Mouse (Mus musculus) stomach, embryonic 14.5 days (tissue): ENCODE measurements around the gene Trmo. TPM values are rescaled to one million over a fixed set of nuclear protein-coding genes. Genes with fewer than 3 reads are reported as not detected.

Experiments
- ATAC-seq: fragments of 200-750 bp; cut with Nextera tagmentation; 2 replicates; pipeline ENCODE4 v1.8.0; 2017; ENCODE audit warnings: low read depth, moderate TSS enrichment; ENCODE audit not compliant: insufficient number of reproducible peaks, insufficient read depth, low FRiP score
- H3K27ac ChIP-seq: fragments of 300-500 bp; sonication (generic); 2 replicates; pipeline ENCODE4 v1.5.1; 2014; ENCODE audit warnings: mild to moderate bottlenecking, low read length, moderate library complexity, mixed read lengths
- H3K27me3 ChIP-seq: fragments of 300-500 bp; sonication (generic); 2 replicates; pipeline ENCODE4 v1.6.1; 2014; ENCODE audit warnings: low read length, control low read depth, mixed read lengths; ENCODE audit not compliant: control insufficient read depth, insufficient read depth
- H3K36me3 ChIP-seq: fragments of 300-500 bp; sonication (generic); 2 replicates; pipeline ENCODE4 v1.6.1; 2014; ENCODE audit warnings: mild to moderate bottlenecking, control low read depth, low read length, moderate library complexity, mixed read lengths; ENCODE audit not compliant: control insufficient read depth, insufficient read depth
- H3K4me1 ChIP-seq: fragments of 300-500 bp; sonication (generic); 2 replicates; pipeline ENCODE4 v1.6.1; 2014; ENCODE audit warnings: low read length, control low read depth, mixed read lengths; ENCODE audit not compliant: control insufficient read depth, insufficient read depth
- H3K4me2 ChIP-seq: fragments of 300-500 bp; sonication (generic); replicated peaks from 2 replicates; pipeline ENCODE4 v1.6.1; 2014; ENCODE audit warnings: low read depth, low read length, control low read depth
- H3K4me3 ChIP-seq: fragments of 300-500 bp; sonication (generic); 2 replicates; pipeline ENCODE4 v1.5.1; 2014; ENCODE audit warnings: low read depth, low read length, control low read depth
- H3K9ac ChIP-seq: fragments of 300-500 bp; sonication (generic); replicated peaks from 2 replicates; pipeline ENCODE4 v1.6.1; 2014; ENCODE audit warnings: low read depth, mild to moderate bottlenecking, control low read depth, low read length, moderate library complexity, mixed read lengths
- H3K9me3 ChIP-seq: fragments of 300-500 bp; sonication (generic); 2 replicates; pipeline ENCODE4 v1.6.1; 2016; ENCODE audit warnings: low read depth, low read length, control low read depth; ENCODE audit not compliant: control insufficient read depth
- WGBS: fragments of 180-500 bp; shearing (Covaris S2); extraction: QIAGEN DNeasy Blood & Tissue Kit; methylation state at CpG from one replicate; pipeline ENCODE4 v1.1.7; 2014; 5-methylcytosine and 5-hydroxymethylcytosine counted together
- polyA plus RNA-seq: library from polyadenylated mRNA; unstranded; fragments of >200 nt; fragmentation: Nextera tagmentation; extraction: Ambion mirVana; gene quantifications from 2 replicates; pipeline ENCODE4 v1.2.1, GENCODE M21; 2014

The Trmo gene
- polyA plus RNA-seq, 1 experiment from 2014 or later, result 8.9 TPM

GRCm38 (mm10) chr4:46347141-46347540 is 42.1 kb downstream of the Trmo start:
- Histone ChIP-seq H3K4me2 (no peak overlapping the region), H3K4me1 (0 out of 2 replicates have a peak, but pooled peaks cover 3% of the 10 kb centered on the region), H3K27ac (no peak overlapping the region), H3K27me3 (peaks cover 74% of the 10 kb centered on the region), H3K36me3 (no peaks in the 10 kb centered on the region), H3K9me3 (no peaks in the 10 kb centered on the region), H3K4me3 (no peak overlapping the region), H3K9ac (no peak overlapping the region)
- WGBS, result 7% methylated on average over 4 of the region's 4 CpGs
- no peak for ATAC-seq

GRCm38 (mm10) chr4:46346221-46346620 is 43.0 kb downstream of the Trmo start:
- ATAC-seq, result no peak
- Histone ChIP-seq H3K9ac (no peak overlapping the region), H3K4me1 (0 out of 2 replicates have a peak, but pooled peaks cover 3% of the 10 kb centered on the region), H3K9me3 (no peaks in the 10 kb centered on the region), H3K27me3 (peaks cover 78% of the 10 kb centered on the region), H3K4me3 (no peak overlapping the region), H3K36me3 (no peaks in the 10 kb centered on the region), H3K27ac (no peak overlapping the region), H3K4me2 (no peak overlapping the region)
- 30% methylated on average over 6 of the region's 6 CpGs for WGBS

- Histone ChIP-seq H3K27ac (no peak overlapping the region), H3K9me3 (no peaks in the 10 kb centered on the region), H3K9ac (no peak overlapping the region), H3K4me3 (no peak overlapping the region), H3K36me3 (no peaks in the 10 kb centered on the region), H3K27me3 (peaks cover 78% of the 10 kb centered on the region), H3K4me2 (no peak overlapping the region), H3K4me1 (0 out of 2 replicates have a peak, but pooled peaks cover 3% of the 10 kb centered on the region)
- WGBS, result 23% methylated on average over 3 of the region's 3 CpGs
- no peak for ATAC-seq
Measured at GRCm38 (mm10) chr4:46345773-46346100, 43.5 kb downstream of the Trmo start.

- no peak for ATAC-seq
Measured at GRCm38 (mm10) chr4:46345056-46345772, 44.0 kb downstream of the Trmo start.

GRCm38 (mm10) chr4:46344288-46344687 is 44.9 kb downstream of the Trmo start:
- Histone ChIP-seq H3K4me3 (peak overlapping the region; percentile 32), H3K27ac (no peak overlapping the region), H3K4me2 (peak overlapping the region; percentile 44), H3K27me3 (peaks cover 76% of the 10 kb centered on the region), H3K9ac (no peak overlapping the region), H3K9me3 (no peaks in the 10 kb centered on the region), H3K4me1 (0 out of 2 replicates have a peak, but pooled peaks cover 3% of the 10 kb centered on the region), H3K36me3 (no peaks in the 10 kb centered on the region)
- ATAC-seq, result no peak
- under 1% methylated on average over 49 of the region's 51 CpGs for WGBS

More at GRCm38 (mm10) chr4:46345056-46345772, 44.0 kb downstream of the Trmo start:
- WGBS, result 3% methylated on average over 66 of the region's 67 CpGs
- H3K4me2 ChIP-seq, result no peak overlapping the region
- H3K4me3 ChIP-seq, result peak overlapping the region; percentile 32
- peaks cover 78% of the 10 kb centered on the region for H3K27me3 ChIP-seq
- 0 out of 2 replicates have a peak, but pooled peaks cover 3% of the 10 kb centered on the region for H3K4me1 ChIP-seq
- no peak overlapping the region for H3K27ac ChIP-seq
- no peaks in the 10 kb centered on the region for H3K36me3 ChIP-seq
- no peaks in the 10 kb centered on the region for H3K9me3 ChIP-seq
- no peak overlapping the region for H3K9ac ChIP-seq

- Histone ChIP-seq H3K9ac (no peak within 1 kb of the TSS), H3K27me3 (peaks cover 76% of the 10 kb centered on the region), H3K4me3 (peak within 1 kb of the TSS; percentile 32), H3K4me1 (0 out of 2 replicates have a peak, but pooled peaks cover 3% of the 10 kb centered on the region), H3K27ac (no peak within 1 kb of the TSS), H3K4me2 (peak within 1 kb of the TSS; percentile 44), H3K36me3 (no peaks in the 10 kb centered on the region), H3K9me3 (no peaks in the 10 kb centered on the region)
- peak; percentile 46; the same call in 1 of the 2 replicates for ATAC-seq
- WGBS, result 2% methylated on average over 67 of the region's 70 CpGs
Measured at GRCm38 (mm10) chr4:46343596-46344260, 45.5 kb downstream of the Trmo start, which contains the start of gene Foxe1. TSS of gene Foxe1 (plus strand) at chr4:46343609.

- under 1% methylated on average over 28 of the region's 28 CpGs for WGBS
- Histone ChIP-seq H3K9me3 (no peaks in the 10 kb centered on the region), H3K27me3 (peaks cover 78% of the 10 kb centered on the region), H3K9ac (no peak overlapping the region), H3K27ac (no peak overlapping the region), H3K36me3 (no peaks in the 10 kb centered on the region), H3K4me3 (no peak overlapping the region), H3K4me1 (0 out of 2 replicates have a peak, but pooled peaks cover 3% of the 10 kb centered on the region), H3K4me2 (no peak overlapping the region)
- ATAC-seq, result no peak
Measured at GRCm38 (mm10) chr4:46342711-46343286, 46.4 kb downstream of the Trmo start.

GRCm38 (mm10) chr4:46341831-46342680 is 47.2 kb downstream of the Trmo start:
- no peak overlapping the region for H3K9ac ChIP-seq
- H3K27me3 ChIP-seq, result peaks cover 72% of the 10 kb centered on the region
- no peak overlapping the region for H3K4me2 ChIP-seq
- ATAC-seq, result no peak
- no peaks in the 10 kb centered on the region for H3K36me3 ChIP-seq
- no peak overlapping the region for H3K4me3 ChIP-seq
- 0 out of 2 replicates have a peak, but pooled peaks cover 3% of the 10 kb centered on the region for H3K4me1 ChIP-seq
- 18% methylated on average over 22 of the region's 22 CpGs for WGBS
- no peak overlapping the region for H3K27ac ChIP-seq
- no peaks in the 10 kb centered on the region for H3K9me3 ChIP-seq
